Mouse (Mus musculus): ENCODE results near the gene Cyct.

The Cyct gene

GRCm38 (mm10) chr2:76334596-76334995 is 25.7 kb downstream of the Cyct start:
- no peak for DNase-seq (ENCODE audit: low spot score)

DNA sequence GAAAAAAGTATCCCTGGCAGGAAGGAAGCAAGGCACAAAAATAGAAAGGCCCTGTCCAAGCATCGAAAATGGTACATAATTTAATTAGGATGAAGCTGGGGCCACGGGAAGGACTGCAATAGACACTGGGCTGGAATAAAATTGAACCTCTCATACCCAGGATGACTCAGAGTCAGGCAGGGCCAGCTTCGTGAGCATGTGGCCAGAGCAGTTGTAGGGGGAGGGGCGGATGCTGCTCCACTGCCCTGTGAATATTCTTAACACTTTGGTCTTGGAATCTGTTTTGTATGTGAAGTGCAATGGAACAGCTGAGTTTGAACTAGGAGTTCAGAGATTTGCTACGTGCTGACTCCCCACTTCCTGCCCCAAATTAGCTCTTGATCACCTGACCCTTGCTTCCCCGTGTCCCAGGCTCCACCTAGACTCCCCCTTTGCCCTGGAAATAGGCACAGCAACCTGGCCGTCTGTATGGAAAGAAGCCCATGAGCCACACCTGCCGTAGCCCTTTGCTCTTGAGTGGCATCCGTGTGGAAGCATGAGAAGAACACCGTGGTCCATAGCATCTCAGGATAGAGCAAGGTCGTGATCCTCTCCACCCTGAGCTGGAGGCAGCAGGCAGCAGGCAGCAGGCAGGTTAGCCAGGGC is 28.0 kb downstream of the Cyct start:
- DNase-seq (ENCODE audit: low spot score), result no peak

DNA sequence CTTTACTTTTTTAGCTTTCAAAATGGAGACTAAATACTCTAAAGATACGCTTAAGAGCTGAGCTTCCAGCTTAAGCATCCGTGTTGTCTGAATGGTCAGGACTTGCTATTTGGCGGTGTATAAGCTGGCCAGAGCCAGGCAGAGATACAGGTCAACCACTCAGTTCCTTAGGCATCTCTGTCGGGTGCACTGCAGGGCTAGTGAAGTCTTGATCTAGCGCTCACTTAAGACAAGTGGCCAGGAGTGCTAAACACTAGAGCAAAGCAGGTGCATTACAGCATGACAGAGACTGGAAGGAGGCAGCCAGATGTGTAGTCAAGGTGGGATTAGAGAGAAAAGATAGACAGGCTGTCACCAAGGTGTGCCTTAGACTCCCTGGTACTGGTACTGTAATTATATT is 30.2 kb downstream of the Cyct start:
- no peak for DNase-seq (ENCODE audit: low spot score)

DNA sequence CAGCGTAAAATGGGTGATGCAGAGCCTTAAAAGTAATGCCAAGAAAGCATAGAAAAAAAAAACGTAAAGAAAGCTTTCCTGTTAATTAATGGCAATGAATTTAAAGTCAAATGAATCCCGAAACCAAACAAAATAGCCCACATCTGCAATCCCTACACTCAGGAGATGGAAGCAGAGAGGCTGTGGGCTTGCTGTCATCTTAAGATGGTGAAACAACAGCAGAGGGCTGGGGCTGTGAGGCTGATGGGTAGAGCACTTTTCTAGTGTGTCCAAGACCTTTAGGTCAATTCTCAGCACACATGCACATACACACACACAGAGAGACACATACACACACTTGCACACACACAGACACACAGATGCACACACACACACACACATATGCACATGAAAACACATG is 34.1 kb downstream of the Cyct start:
- DNase-seq (ENCODE audit: low spot score), result no peak

GRCm38 (mm10) chr2:76324463-76324862 is 35.8 kb downstream of the Cyct start:
- no peak for DNase-seq (ENCODE audit: low spot score)

GRCm38 (mm10) chr2:76323185-76323875 is 36.9 kb downstream of the Cyct start:
- no peak for DNase-seq (ENCODE audit: low spot score)

DNA sequence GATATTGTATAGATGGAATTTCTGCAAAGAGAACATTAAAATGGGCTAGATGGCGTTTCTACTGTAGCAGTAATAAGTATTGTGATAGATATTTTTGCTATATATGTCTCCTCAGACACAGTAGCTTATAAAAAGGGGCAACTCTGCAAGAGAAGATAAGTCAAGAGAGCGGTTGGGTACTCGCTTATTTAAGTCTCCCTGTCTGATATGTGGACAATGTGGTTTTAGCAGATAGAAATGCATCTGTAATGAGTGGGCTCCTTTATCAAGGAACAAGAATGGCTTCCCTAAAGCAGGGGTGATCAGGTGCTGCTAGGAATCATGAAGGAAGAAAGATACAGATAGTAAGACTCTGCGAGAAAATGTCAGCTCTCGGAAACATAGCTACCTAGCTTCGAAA is 39.9 kb downstream of the Cyct start:
- no peak for DNase-seq (ENCODE audit: low spot score)

- DNase-seq (ENCODE audit: low spot score), result no peak
These were observed 41.0 kb downstream of the Cyct start for GRCm38 (mm10) chr2:76319231-76319630.
